Mouse (Mus musculus) embryonic facial prominence, embryonic 14.5 days (tissue): Measurements from ENCODE around the gene Per2. TPM values are rescaled to one million over a fixed set of nuclear protein-coding genes. Genes with fewer than 3 reads are reported as not detected.

Source experiments
- ATAC-seq: fragments of 200-750 bp; cut with Nextera tagmentation; 2 replicates; pipeline ENCODE4 v1.8.0; 2017; ENCODE audit warnings: low read depth, moderate number of reproducible peaks, moderate TSS enrichment
- DNase-seq: peaks from one replicate; pipeline ENCODE4 v3.0.0-alpha.2; 2015; ENCODE audit warnings: low spot score
- H3K27ac ChIP-seq: fragments of 300-500 bp; sonication (generic); replicated peaks from 2 replicates; pipeline ENCODE4 v1.5.1; 2014; ENCODE audit warnings: low read depth, mild to moderate bottlenecking, low read length, moderate library complexity
- H3K27me3 ChIP-seq: fragments of 300-500 bp; sonication (generic); replicated peaks from 2 replicates; pipeline ENCODE4 v1.6.1; 2014; ENCODE audit warnings: low read length; ENCODE audit not compliant: control insufficient read depth, insufficient read depth
- H3K36me3 ChIP-seq: fragments of 300-500 bp; sonication (generic); 2 replicates; pipeline ENCODE4 v1.6.1; 2014; ENCODE audit warnings: low read length, mixed read lengths; ENCODE audit not compliant: control insufficient read depth, insufficient read depth
- H3K4me1 ChIP-seq: fragments of 300-500 bp; sonication (generic); 2 replicates; pipeline ENCODE4 v1.6.1; 2014; ENCODE audit warnings: antibody characterized with exemption, low read length; ENCODE audit not compliant: control insufficient read depth, insufficient read depth
- H3K4me2 ChIP-seq: fragments of 300-500 bp; sonication (generic); 2 replicates; pipeline ENCODE4 v1.6.1; 2014; ENCODE audit warnings: low read depth, mild to moderate bottlenecking, low read length, moderate library complexity, mixed read lengths
- H3K4me3 ChIP-seq: fragments of 300-500 bp; sonication (generic); 2 replicates; pipeline ENCODE4 v1.5.1; 2014; ENCODE audit warnings: low read depth, mild to moderate bottlenecking, low read length
- H3K9ac ChIP-seq: fragments of 300-500 bp; sonication (generic); 2 replicates; pipeline ENCODE4 v1.6.1; 2014; ENCODE audit warnings: low read depth, mild to moderate bottlenecking, low read length, moderate library complexity, mixed read lengths
- H3K9me3 ChIP-seq: fragments of 300-500 bp; sonication (generic); 2 replicates; pipeline ENCODE4 v1.6.1; 2016; ENCODE audit warnings: low read length; ENCODE audit not compliant: control insufficient read depth
- WGBS: fragments of 180-500 bp; shearing (Covaris S2); extraction: QIAGEN DNeasy Blood & Tissue Kit; methylation state at CpG from one replicate; pipeline ENCODE4 v1.1.7; 2014; 5-methylcytosine and 5-hydroxymethylcytosine counted together
- polyA plus RNA-seq: library from polyadenylated mRNA; unstranded; fragments of >200 nt; fragmentation: Nextera tagmentation; extraction: Ambion mirVana; gene quantifications from 2 replicates; pipeline ENCODE4 v1.2.1, GENCODE M21; 2014

The Per2 gene
- polyA plus RNA-seq, 1 experiment from 2014 or later, result 4.7 TPM

- DNase-seq, result no peak
- H3K27me3 ChIP-seq, result no peaks in the 10 kb centered on the region
- 80% methylated on average over 4 of the region's 4 CpGs for WGBS
- no peak overlapping the region for H3K9ac ChIP-seq
- H3K4me2 ChIP-seq, result no peak overlapping the region
- no peak overlapping the region for H3K4me3 ChIP-seq
- H3K4me1 ChIP-seq, result 0 out of 2 replicates have a peak, but pooled peaks cover 4% of the 10 kb centered on the region
- peaks cover 27% of the 10 kb centered on the region; the same call in 1 of the 2 replicates for H3K36me3 ChIP-seq
- H3K27ac ChIP-seq, result no peak overlapping the region; the same call in 1 of the 2 replicates
- H3K9me3 ChIP-seq, result peaks cover 8% of the 10 kb centered on the region; the same call in 1 of the 2 replicates
- no peak for ATAC-seq
These were observed 12.6 kb downstream of the Per2 start for GRCm38 (mm10) chr1:91446511-91446910.

DNA sequence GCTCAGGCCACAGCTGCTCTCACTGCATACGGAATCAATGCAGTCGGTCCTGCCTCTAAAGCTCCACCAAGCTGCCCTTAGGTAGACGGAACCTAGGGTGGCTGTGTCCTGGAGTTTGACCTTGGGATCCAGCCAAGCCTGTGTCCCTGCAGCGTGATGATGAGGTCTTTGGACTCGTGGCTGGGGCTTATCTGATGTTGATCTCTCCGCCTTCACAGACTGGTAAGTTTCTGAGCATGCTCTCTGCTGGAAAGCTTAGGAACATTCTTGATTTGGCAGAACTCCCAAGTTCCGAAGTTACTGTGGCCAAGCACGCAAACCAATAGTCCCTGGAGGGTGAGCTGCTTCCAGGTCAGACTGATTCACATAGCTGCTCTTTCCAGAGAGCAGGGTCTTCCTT lies 13.1 kb downstream of the Per2 start:
- Histone ChIP-seq H3K4me3 (no peak overlapping the region), H3K9ac (no peak overlapping the region), H3K4me1 (0 out of 2 replicates have a peak, but pooled peaks cover 4% of the 10 kb centered on the region), H3K27me3 (no peaks in the 10 kb centered on the region), H3K4me2 (peak overlapping the region; percentile 15; the same call in 1 of the 2 replicates), H3K27ac (peak overlapping the region; percentile 28; the same call in 1 of the 2 replicates), H3K9me3 (peaks cover 8% of the 10 kb centered on the region; the same call in 1 of the 2 replicates), H3K36me3 (peaks cover 27% of the 10 kb centered on the region; the same call in 1 of the 2 replicates)
- peak; percentile 50; the same call in 1 of the 2 replicates for ATAC-seq
- 62% methylated on average over 8 of the region's 8 CpGs for WGBS
- DNase-seq, result peak; percentile 90

GRCm38 (mm10) chr1:91444841-91445830 lies 14.0 kb downstream of the Per2 start:
- no peak for DNase-seq
- H3K9me3 ChIP-seq, result peaks cover 8% of the 10 kb centered on the region; the same call in 1 of the 2 replicates
- no peak overlapping the region for H3K9ac ChIP-seq
- peak overlapping the region; percentile 28; the same call in 1 of the 2 replicates for H3K27ac ChIP-seq
- 88% methylated on average over 17 of the region's 17 CpGs for WGBS
- H3K4me3 ChIP-seq, result no peak overlapping the region
- peaks cover 29% of the 10 kb centered on the region; the same call in 1 of the 2 replicates for H3K36me3 ChIP-seq
- H3K4me1 ChIP-seq, result 0 out of 2 replicates have a peak, but pooled peaks cover 4% of the 10 kb centered on the region
- no peak for ATAC-seq
- H3K27me3 ChIP-seq, result no peaks in the 10 kb centered on the region
- no peak overlapping the region for H3K4me2 ChIP-seq

- H3K36me3 ChIP-seq, result peaks cover 19% of the 10 kb centered on the region; the same call in 1 of the 2 replicates
- H3K27me3 ChIP-seq, result no peaks in the 10 kb centered on the region
- H3K27ac ChIP-seq, result no peak overlapping the region
- ATAC-seq (no peak), DNase-seq (no peak)
- WGBS, result 69% methylated on average over 6 of the region's 7 CpGs
- H3K4me1 ChIP-seq, result 0 out of 2 replicates have a peak, but pooled peaks cover 4% of the 10 kb centered on the region
- no peak overlapping the region for H3K4me3 ChIP-seq
- no peak overlapping the region for H3K9ac ChIP-seq
- peaks cover 3% of the 10 kb centered on the region; the same call in 1 of the 2 replicates for H3K9me3 ChIP-seq
- H3K4me2 ChIP-seq, result no peak overlapping the region
These were observed 16.7 kb downstream of the Per2 start for GRCm38 (mm10) chr1:91442350-91442990.

- Histone ChIP-seq H3K27me3 (no peaks in the 10 kb centered on the region), H3K9ac (no peak overlapping the region), H3K4me1 (peaks cover 4% of the 10 kb centered on the region; the same call in 1 of the 2 replicates), H3K9me3 (no peaks in the 10 kb centered on the region), H3K27ac (no peak overlapping the region), H3K4me3 (no peak overlapping the region), H3K4me2 (no peak overlapping the region), H3K36me3 (peaks cover 18% of the 10 kb centered on the region; the same call in 1 of the 2 replicates)
- ATAC-seq, result no peak
- no peak for DNase-seq
- 90% methylated on average over 3 of the region's 3 CpGs for WGBS
These were observed 17.3 kb downstream of the Per2 start for GRCm38 (mm10) chr1:91441855-91442254.

DNA sequence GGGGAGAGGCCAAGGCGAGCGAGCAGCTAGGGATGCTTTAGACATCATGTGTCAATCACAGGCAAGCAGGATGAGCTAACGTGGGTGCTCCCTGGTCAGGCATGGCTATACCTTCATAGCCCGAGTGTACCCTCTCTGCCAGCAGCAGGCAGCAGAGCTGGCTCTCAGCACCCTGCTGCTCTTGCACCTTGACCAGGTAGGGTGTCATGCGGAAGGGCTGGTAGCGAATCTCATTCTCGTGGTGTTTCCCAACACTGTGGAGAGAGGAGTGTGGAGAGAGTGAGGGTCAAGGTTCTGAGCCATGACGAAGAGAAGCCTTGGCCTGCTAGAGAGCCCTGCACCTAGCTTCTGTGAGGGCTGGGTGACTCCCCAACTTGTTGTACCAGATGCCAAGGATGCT lies 19.3 kb downstream of the Per2 start:
- peaks cover 11% of the 10 kb centered on the region; the same call in 1 of the 2 replicates for H3K36me3 ChIP-seq
- no peak overlapping the region for H3K4me2 ChIP-seq
- ATAC-seq (no peak), DNase-seq (no peak)
- H3K9me3 ChIP-seq, result no peaks in the 10 kb centered on the region
- no peak overlapping the region for H3K27ac ChIP-seq
- no peak overlapping the region for H3K9ac ChIP-seq
- WGBS, result 88% methylated on average over 8 of the region's 8 CpGs
- H3K4me3 ChIP-seq, result no peak overlapping the region
- H3K27me3 ChIP-seq, result no peaks in the 10 kb centered on the region
- peaks cover 10% of the 10 kb centered on the region for H3K4me1 ChIP-seq

- Histone ChIP-seq H3K9ac (no peak overlapping the region), H3K27me3 (no peaks in the 10 kb centered on the region), H3K4me2 (no peak overlapping the region), H3K9me3 (no peaks in the 10 kb centered on the region), H3K4me1 (peaks cover 10% of the 10 kb centered on the region), H3K36me3 (peaks cover 19% of the 10 kb centered on the region; the same call in 1 of the 2 replicates), H3K4me3 (no peak overlapping the region), H3K27ac (no peak overlapping the region)
- ATAC-seq (no peak), DNase-seq (no peak)
- WGBS, result 87% methylated on average over 7 of the region's 7 CpGs
These were observed 21.6 kb downstream of the Per2 start for GRCm38 (mm10) chr1:91437573-91437972.

- whole genome bisulfite sequencing, result 91% methylated on average over 3 of the region's 3 CpGs
- no peak for ATAC-seq
- Histone ChIP-seq H3K27me3 (no peaks in the 10 kb centered on the region), H3K36me3 (peaks cover 21% of the 10 kb centered on the region; the same call in 1 of the 2 replicates), H3K4me1 (peaks cover 10% of the 10 kb centered on the region), H3K9ac (no peak overlapping the region), H3K4me2 (no peak overlapping the region), H3K4me3 (no peak overlapping the region), H3K9me3 (no peaks in the 10 kb centered on the region), H3K27ac (peak overlapping the region; percentile 36; the same call in 1 of the 2 replicates)
- no peak for DNase-seq
These were observed 22.1 kb downstream of the Per2 start for GRCm38 (mm10) chr1:91437083-91437400.
